Mouse (Mus musculus) hindbrain, embryonic 16.5 days (tissue): ENCODE data around the gene Qser1. TPM values are rescaled to one million over a fixed set of nuclear protein-coding genes. Genes with fewer than 3 reads are reported as not detected.

Source experiments
- ATAC-seq: fragments of 200-750 bp; cut with Nextera tagmentation; 2 replicates; pipeline ENCODE4 v1.8.0; 2017; ENCODE audit warnings: moderate TSS enrichment, moderate library complexity
- H3K27ac ChIP-seq: fragments of 300-500 bp; sonication (generic); 2 replicates; pipeline ENCODE4 v1.5.1; 2014; ENCODE audit warnings: low read depth, mild to moderate bottlenecking, control low read depth, low read length, moderate library complexity
- H3K27me3 ChIP-seq: fragments of 300-500 bp; sonication (generic); replicated peaks from 2 replicates; pipeline ENCODE4 v1.6.1; 2014; ENCODE audit warnings: low read length; ENCODE audit not compliant: control insufficient read depth, insufficient read depth
- H3K36me3 ChIP-seq: fragments of 300-500 bp; sonication (generic); 2 replicates; pipeline ENCODE4 v1.6.1; 2014; ENCODE audit warnings: mild to moderate bottlenecking, low read length, moderate library complexity, mixed read lengths; ENCODE audit not compliant: control insufficient read depth, insufficient read depth
- H3K4me1 ChIP-seq: fragments of 300-500 bp; sonication (generic); 2 replicates; pipeline ENCODE4 v1.6.1; 2014; ENCODE audit warnings: low read depth, low read length; ENCODE audit not compliant: control insufficient read depth, insufficient read depth
- H3K4me2 ChIP-seq: fragments of 300-500 bp; sonication (generic); 2 replicates; pipeline ENCODE4 v1.6.1; 2014; ENCODE audit warnings: mild to moderate bottlenecking, low read length, control low read depth, moderate library complexity
- H3K4me3 ChIP-seq: fragments of 300-500 bp; sonication (generic); 2 replicates; pipeline ENCODE4 v1.5.1; 2014; ENCODE audit warnings: mild to moderate bottlenecking, low read length, control low read depth, moderate library complexity
- H3K9ac ChIP-seq: fragments of 300-500 bp; sonication (generic); 2 replicates; pipeline ENCODE4 v1.6.1; 2014; ENCODE audit warnings: low read depth, mild to moderate bottlenecking, control low read depth, low read length, moderate library complexity
- H3K9me3 ChIP-seq: fragments of 300-500 bp; sonication (generic); 2 replicates; pipeline ENCODE4 v1.6.1; 2014; ENCODE audit warnings: mild to moderate bottlenecking, low read length, moderate library complexity; ENCODE audit not compliant: control insufficient read depth
- WGBS: fragments of 180-500 bp; shearing (Covaris S2); extraction: QIAGEN DNeasy Blood & Tissue Kit; methylation state at CpG from one replicate; pipeline ENCODE4 v1.1.7; 2014; 5-methylcytosine and 5-hydroxymethylcytosine counted together
- polyA plus RNA-seq: library from polyadenylated mRNA; unstranded; fragments of >200 nt; fragmentation: Nextera tagmentation; extraction: Ambion mirVana; gene quantifications from 2 replicates; pipeline ENCODE4 v1.2.1, GENCODE M21; 2015

Qser1 gene
- polyA plus RNA-seq, 1 experiment from 2014 or later: 5.3 TPM

DNA sequence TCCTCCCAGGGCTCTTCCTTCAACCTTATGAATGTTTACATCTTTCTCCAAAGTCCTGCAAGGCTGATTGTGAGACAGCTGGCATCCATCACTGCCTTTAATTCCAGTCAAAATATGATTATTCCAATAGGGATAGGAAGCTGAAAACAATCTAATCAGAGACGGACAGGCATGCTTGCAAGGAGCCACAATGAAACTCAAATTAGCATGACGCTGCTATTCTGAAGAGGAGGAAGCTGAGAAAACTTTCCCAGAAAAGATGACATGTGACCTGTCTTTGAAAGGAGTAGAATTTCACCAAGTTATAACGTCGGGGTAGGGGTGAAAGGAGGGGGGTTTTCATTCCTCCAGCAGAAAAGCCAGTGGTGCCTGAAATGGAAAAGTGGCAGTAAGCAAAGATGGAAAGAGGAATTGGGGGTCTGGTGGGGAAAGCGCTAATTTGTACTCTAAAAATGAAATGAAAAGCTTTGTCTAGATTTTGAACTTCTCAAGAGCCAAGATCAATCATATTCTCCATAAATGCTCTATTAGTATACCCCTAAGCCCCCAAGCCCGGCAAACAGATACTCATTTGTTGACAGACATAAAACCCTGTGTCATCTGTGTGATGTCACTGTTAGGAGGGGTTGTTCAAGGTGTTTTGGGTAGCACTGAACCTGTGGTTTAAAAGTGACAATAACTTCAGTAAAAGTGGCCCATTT lies 105.7 kb downstream of the Qser1 start:
- H3K4me3 ChIP-seq: peak overlapping the region; percentile 73
- peak overlapping the region; percentile 89 for H3K4me2 ChIP-seq
- ATAC-seq: 0 out of 2 replicates have a peak, but pooled peaks have one; percentile 12
- no peaks in the 10 kb centered on the region for H3K9me3 ChIP-seq
- H3K27ac ChIP-seq: no peak overlapping the region
- no peaks in the 10 kb centered on the region; the same call in 1 of the 2 replicates for H3K36me3 ChIP-seq
- no peak overlapping the region for H3K9ac ChIP-seq
- H3K4me1 ChIP-seq: peaks cover 17% of the 10 kb centered on the region
- 12% methylated on average over 6 of the region's 6 CpGs for WGBS
- H3K27me3 ChIP-seq: no peaks in the 10 kb centered on the region

DNA sequence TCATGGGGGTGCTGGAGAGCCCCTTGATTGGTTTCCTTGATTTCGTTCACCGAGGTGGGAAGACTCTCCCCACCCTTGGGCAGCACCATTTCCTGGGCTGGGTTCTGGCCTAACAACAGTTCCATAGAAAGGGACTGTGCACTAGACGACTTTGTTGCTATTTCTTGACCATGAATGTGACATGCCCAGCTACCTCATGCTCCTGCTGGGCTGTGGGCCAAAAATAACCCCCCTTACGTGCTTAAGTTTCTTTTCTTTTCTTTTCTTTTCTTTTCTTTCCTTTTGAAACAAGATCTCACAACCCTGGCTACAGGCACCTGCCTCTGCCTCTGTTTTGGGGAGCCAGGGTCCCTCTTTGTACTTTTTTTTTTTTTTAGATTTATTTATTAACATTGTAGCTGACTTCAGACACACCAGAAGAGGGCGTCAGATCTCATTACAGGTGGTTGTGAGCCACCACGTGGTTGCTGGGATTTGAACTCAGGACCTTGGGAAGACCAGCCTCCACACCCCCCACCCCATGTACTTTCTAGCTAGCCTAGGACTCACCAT lies 106.7 kb downstream of the Qser1 start:
- WGBS: 58% methylated on average over 6 of the region's 6 CpGs
- no peak overlapping the region for H3K4me3 ChIP-seq
- no peak for ATAC-seq
- no peaks in the 10 kb centered on the region for H3K27me3 ChIP-seq
- peaks cover 2% of the 10 kb centered on the region for H3K36me3 ChIP-seq
- H3K27ac ChIP-seq: no peak overlapping the region
- H3K4me1 ChIP-seq: peaks cover 17% of the 10 kb centered on the region
- H3K9ac ChIP-seq: no peak overlapping the region
- no peak overlapping the region for H3K4me2 ChIP-seq
- H3K9me3 ChIP-seq: no peaks in the 10 kb centered on the region

Other genes with a start within 250 kb of the Qser1 start
- gene Cstf3, start 226.2 kb downstream of the Qser1 start, polyA plus RNA-seq: 73.8 and 76.7 TPM in 2 replicates
- gene Tcp11l1, start 104.6 kb downstream of the Qser1 start, polyA plus RNA-seq: 48.8 and 55.5 TPM in 2 replicates
- 0.30 TPM in 1 of 2 replicates, not detected in the other for gene Pin1rt1, start 100.4 kb downstream of the Qser1 start, polyA plus RNA-seq
- gene Depdc7, start 73.9 kb downstream of the Qser1 start, polyA plus RNA-seq: 1.8 and 1.9 TPM in 2 replicates
- 0.69 and 0.84 TPM in 2 replicates for gene Prrg4, start 33.1 kb upstream of the Qser1 start, polyA plus RNA-seq
- gene Ccdc73, start 51.0 kb upstream of the Qser1 start, polyA plus RNA-seq: 5.9 and 6.9 TPM in 2 replicates
- gene Eif3m, start 200.3 kb upstream of the Qser1 start, polyA plus RNA-seq: 154 and 160 TPM in 2 replicates